Mouse (Mus musculus): Measurements from ENCODE around the gene Resf1.

- TF ChIP-seq GATA1 (IDR thresholded peaks at IDR 0.05; ENCODE audit: borderline replicate concordance, low read length) (no peak), FLI1 (IDR thresholded peaks at IDR 0.05; ENCODE audit: low read length) (no peak)
Measured at GRCm38 (mm10) chr6:149329071-149329470, 19.9 kb downstream of the Resf1 start.
